In the genomic region with DNA sequence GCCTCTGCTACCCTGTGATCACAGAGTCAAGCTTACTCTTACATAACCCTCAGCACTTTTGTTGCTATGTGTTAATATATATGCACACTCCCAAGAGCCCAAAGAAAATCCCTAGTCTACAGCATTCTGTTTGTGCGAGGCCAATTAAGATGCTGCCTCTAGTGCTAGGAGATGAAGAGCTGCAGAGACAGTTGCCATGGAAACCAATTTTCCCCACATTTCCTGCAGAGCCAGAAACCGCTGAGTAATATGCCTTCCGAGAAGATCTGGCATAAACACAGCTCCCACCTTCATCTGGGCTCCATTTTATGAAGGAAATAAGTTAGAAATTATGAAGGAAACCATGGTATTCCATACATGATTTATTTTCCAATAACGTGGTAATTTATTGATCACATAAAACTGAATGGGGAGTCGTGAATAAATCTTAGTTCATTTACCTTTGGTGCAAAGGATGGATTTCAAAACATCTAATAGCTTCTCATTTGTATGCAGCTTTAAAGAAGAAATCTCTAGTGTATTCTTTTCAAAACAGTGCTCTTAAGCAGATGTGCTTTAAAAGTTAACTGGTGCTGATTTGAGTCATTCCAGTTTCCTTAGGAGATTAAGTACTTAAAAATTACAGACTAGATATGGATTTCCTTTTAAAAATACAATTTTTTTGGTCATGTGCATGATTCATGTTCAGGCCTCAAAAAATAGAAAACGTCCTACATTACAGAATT, we compare ENCODE assay signal across 9 mouse cellular contexts. TPM values are rescaled to one million over a fixed set of nuclear protein-coding genes. Genes with fewer than 3 reads are reported as not detected.
DNase-seq lines count a peak whose midpoint lies in the region; ATAC-seq and TF ChIP-seq lines count a peak whose summit lies in the region.
"Had no signal": no experiment of that assay in that cellular context is flagged by ENCODE, and none has a peak within 500 bp of the region (broad histone marks: within the 10 kb centered on the region; RNA-seq: fewer than 3 reads in every experiment).

No protein-coding gene starts in this region.

- no peak for TF ChIP-seq CTCF in brain, embryonic 14.5 days (IDR thresholded peaks at IDR 0.05; ENCODE audit: borderline replicate concordance, extremely low read depth, insufficient read depth, insufficient read length)

- 42% methylated on average over 6 of the region's 6 CpGs for WGBS in embryonic facial prominence, embryonic 11.5 days
- whole genome bisulfite sequencing in midbrain, embryonic 13.5 days = 24% methylated on average over 6 of the region's 6 CpGs

- peak; percentile 75; the same call in 1 of the 2 replicates for ATAC-seq in embryonic facial prominence, embryonic 11.5 days (replicated peaks; ENCODE audit: insufficient number of reproducible peaks, low FRiP score, low TSS enrichment, low read depth)
- ATAC-seq in midbrain, embryonic 13.5 days = peak; percentile 95

- DNase-seq in brain, embryonic 14.5 days (ENCODE audit: low read depth) = peak; percentile 99
- DNase-seq in embryonic facial prominence, embryonic 11.5 days (ENCODE audit: low spot score) = peak; percentile 82
- peak; percentile 64 for DNase-seq in hindlimb bud, embryonic 11.5 days (ENCODE audit: extremely low spot score, low read depth, low spot score)
- DNase-seq in adrenal gland, postnatal 14 days = no peak
- DNase-seq in B cell, adult 2 months = no peak
- no peak for DNase-seq in lung, postnatal 25 days (ENCODE audit: low spot score)
- no peak for DNase-seq in testis, postnatal 10 days (ENCODE audit: low spot score)

- no peaks in the 10 kb centered on the region for H3K27me3 ChIP-seq in embryonic facial prominence, embryonic 11.5 days (ENCODE audit: control insufficient read depth, insufficient read depth, low read length)
- no peaks in the 10 kb centered on the region for H3K27me3 ChIP-seq in midbrain, embryonic 13.5 days

- no peak overlapping the region for H3K4me3 ChIP-seq in embryonic facial prominence, embryonic 11.5 days (ENCODE audit: low read depth, low read length)
- H3K4me3 ChIP-seq in midbrain, embryonic 13.5 days (replicated peaks) = no peak overlapping the region

- TF ChIP-seq POLR2A in brain, embryonic 14.5 days (IDR thresholded peaks at IDR 0.05; ENCODE audit: borderline replicate concordance, extremely low read depth, insufficient read depth, insufficient read length, poor library complexity, severe bottlenecking) = no peak

- H3K4me1 ChIP-seq in embryonic facial prominence, embryonic 11.5 days (ENCODE audit: control insufficient read depth, insufficient read depth, low read length) = no peaks in the 10 kb centered on the region
- H3K4me1 ChIP-seq in midbrain, embryonic 13.5 days (replicated peaks) = peaks cover 36% of the 10 kb centered on the region

- no peaks in the 10 kb centered on the region for H3K9me3 ChIP-seq in embryonic facial prominence, embryonic 11.5 days (replicated peaks; ENCODE audit: control insufficient read depth, low read length)
- no peaks in the 10 kb centered on the region for H3K9me3 ChIP-seq in midbrain, embryonic 13.5 days

- no peak overlapping the region for H3K4me2 ChIP-seq in embryonic facial prominence, embryonic 11.5 days (ENCODE audit: low read depth, low read length)
- peak overlapping the region; percentile 25 for H3K4me2 ChIP-seq in midbrain, embryonic 13.5 days (replicated peaks)

- H3K9ac ChIP-seq in embryonic facial prominence, embryonic 11.5 days (replicated peaks; ENCODE audit: low read length) = no peak overlapping the region
- H3K9ac ChIP-seq in midbrain, embryonic 13.5 days (replicated peaks) = no peak overlapping the region

- no peak overlapping the region for H3K27ac ChIP-seq in embryonic facial prominence, embryonic 11.5 days (replicated peaks; ENCODE audit: low read depth, low read length)
- H3K27ac ChIP-seq in midbrain, embryonic 13.5 days = peak overlapping the region; percentile 87

- no peaks in the 10 kb centered on the region for H3K36me3 ChIP-seq in embryonic facial prominence, embryonic 11.5 days (replicated peaks; ENCODE audit: control insufficient read depth, insufficient read depth, low read depth, low read length)
- no peaks in the 10 kb centered on the region for H3K36me3 ChIP-seq in midbrain, embryonic 13.5 days

RNA-seq across cellular contexts. Expression of gene Nap1l5, which starts 26.5 kb away (rescaled TPM):
- 72.6 and 113 TPM in 2 replicates for polyA plus RNA-seq in brain, embryonic 14.5 days (2012; rRNA removed)
- 6.4 and 7.7 TPM in 2 replicates for polyA plus RNA-seq in embryonic facial prominence, embryonic 11.5 days (2014; fragmentation: Nextera tagmentation; extraction: Ambion mirVana)
- 135 and 148 TPM in 2 replicates for polyA plus RNA-seq in midbrain, embryonic 13.5 days (2015; fragmentation: Nextera tagmentation; extraction: Ambion mirVana)
- 37.0 and 40.5 TPM in 2 replicates for total RNA-seq in adrenal gland, postnatal 14 days (2021)
- total RNA-seq: MEL had no signal

Comparison
In these comparisons a context has a peak if more than half of its experiments do, and no peak if none do; other contexts are left out.
1. DNase-seq: peak in brain, embryonic 14.5 days (single experiment), embryonic facial prominence, embryonic 11.5 days (single experiment) and hindlimb bud, embryonic 11.5 days (single experiment); none in adrenal gland, postnatal 14 days (single experiment), B cell, adult 2 months (0 of 2), lung, postnatal 25 days (single experiment) and testis, postnatal 10 days (single experiment).